Comparison of ENCODE assay signal across 22 mouse cellular contexts in the genomic region with DNA sequence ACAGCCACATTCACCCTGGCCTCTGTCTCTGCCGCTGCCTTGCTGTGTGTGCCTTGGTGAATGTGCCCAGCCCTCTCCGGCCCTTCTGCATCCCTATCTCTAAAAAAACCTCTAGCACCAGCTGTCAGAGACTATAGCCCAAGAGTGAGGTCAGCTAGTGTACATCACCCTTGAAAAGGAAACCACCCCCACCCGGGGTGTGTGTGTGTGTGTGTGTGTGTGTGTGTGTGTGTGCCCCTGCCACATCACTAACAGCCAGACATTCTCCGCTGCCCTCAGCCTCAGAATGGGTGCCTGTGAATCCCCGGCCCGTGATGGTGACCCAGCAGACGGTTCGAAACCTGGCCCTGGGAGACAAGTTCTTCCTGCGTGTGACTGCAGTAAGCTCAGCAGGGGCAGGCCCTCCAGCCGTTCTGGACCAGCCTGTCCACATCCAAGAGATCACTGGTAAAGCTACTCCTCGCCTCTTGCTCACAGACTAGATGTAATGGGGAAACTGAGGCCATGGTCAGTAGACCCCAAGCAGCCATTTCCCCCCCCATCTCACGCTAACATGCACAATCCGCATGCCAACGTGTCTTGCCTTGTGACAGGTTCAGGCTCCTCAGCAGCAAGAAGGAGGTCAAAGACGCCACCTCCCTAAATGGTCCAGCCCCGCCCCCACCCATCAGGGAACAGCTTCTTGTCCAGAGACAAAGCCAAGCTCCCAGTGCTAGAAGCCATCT. TPM values are rescaled to one million over a fixed set of nuclear protein-coding genes. Genes with fewer than 3 reads are reported as not detected.
DNase-seq lines count a peak whose midpoint lies in the region; ATAC-seq and TF ChIP-seq lines count a peak whose summit lies in the region.
"Had no signal": no experiment of that assay in that cellular context is flagged by ENCODE, and none has a peak within 500 bp of the region (broad histone marks: within the 10 kb centered on the region; RNA-seq: fewer than 3 reads in every experiment).

No protein-coding gene starts in this region.

- H3K4me2 ChIP-seq in heart, embryonic 12.5 days: no peak overlapping the region
- H3K4me2 ChIP-seq in embryonic facial prominence, embryonic 15.5 days (replicated peaks): no peak overlapping the region
- H3K4me2 ChIP-seq: embryonic facial prominence, embryonic 12.5 days; forebrain, embryonic 12.5 days; lung, embryonic 15.5 days; neural tube, embryonic 13.5 days had no signal

- H3K79me2 ChIP-seq in heart, adult 2 months (replicated peaks; ENCODE audit: control insufficient read depth, insufficient read depth, low read length): no peaks in the 10 kb centered on the region
- H3K79me2 ChIP-seq in C2C12 (ENCODE audit: control insufficient read depth, insufficient read depth): no peaks in the 10 kb centered on the region

- TF ChIP-seq POLR2A in heart, adult 2 months (IDR thresholded peaks at IDR 0.05; ENCODE audit: insufficient read depth, low read depth, low read length): no peak

- no peaks in the 10 kb centered on the region for H3K36me3 ChIP-seq in heart, embryonic 12.5 days
- H3K36me3 ChIP-seq in heart, adult 2 months (ENCODE audit: control insufficient read depth, insufficient read depth, low read length): no peaks in the 10 kb centered on the region
- H3K36me3 ChIP-seq in C2C12 (ENCODE audit: control insufficient read depth, insufficient read depth): no peaks in the 10 kb centered on the region
- H3K36me3 ChIP-seq in embryonic facial prominence, embryonic 15.5 days: no peaks in the 10 kb centered on the region
- H3K36me3 ChIP-seq: embryonic facial prominence, embryonic 12.5 days; forebrain, embryonic 12.5 days; lung, embryonic 15.5 days; neural tube, embryonic 13.5 days had no signal

- peaks cover 16% of the 10 kb centered on the region; the same call in 1 of the 2 replicates for H3K27me3 ChIP-seq in heart, embryonic 12.5 days (replicated peaks)
- no peaks in the 10 kb centered on the region for H3K27me3 ChIP-seq in heart, adult 2 months (ENCODE audit: control insufficient read depth, insufficient read depth, low read length)
- no peaks in the 10 kb centered on the region for H3K27me3 ChIP-seq in C2C12 (ENCODE audit: control insufficient read depth, insufficient read depth, insufficient read length)
- H3K27me3 ChIP-seq in embryonic facial prominence, embryonic 15.5 days: no peaks in the 10 kb centered on the region
- H3K27me3 ChIP-seq: embryonic facial prominence, embryonic 12.5 days; forebrain, embryonic 12.5 days; lung, embryonic 15.5 days; neural tube, embryonic 13.5 days had no signal

- TF ChIP-seq EP300 in heart, adult 2 months (IDR thresholded peaks at IDR 0.05; ENCODE audit: insufficient read depth, low read depth, low read length): no peak

- H3ac ChIP-seq in C2C12 (ENCODE audit: control insufficient read depth, insufficient read length, low read depth): no peak overlapping the region

- no peak for ATAC-seq in cerebellum, adult (ENCODE audit: insufficient number of reproducible peaks, low FRiP score, low TSS enrichment)
- ATAC-seq in heart, embryonic 12.5 days (ENCODE audit: insufficient number of reproducible peaks, low FRiP score): no peak
- ATAC-seq in embryonic facial prominence, embryonic 15.5 days (ENCODE audit: insufficient number of reproducible peaks, low FRiP score, low TSS enrichment, low read depth): no peak

- no peak overlapping the region for H3K4me3 ChIP-seq in heart, embryonic 12.5 days
- H3K4me3 ChIP-seq in heart, adult 2 months: no peak overlapping the region
- H3K4me3 ChIP-seq in C2C12 (ENCODE audit: insufficient read depth, poor library complexity, severe bottlenecking): no peak overlapping the region
- H3K4me3 ChIP-seq in embryonic facial prominence, embryonic 15.5 days (replicated peaks): peak overlapping the region; percentile 12; the same call in 1 of the 2 replicates
- H3K4me3 ChIP-seq: embryonic facial prominence, embryonic 12.5 days; forebrain, embryonic 12.5 days; lung, embryonic 15.5 days; neural tube, embryonic 13.5 days had no signal

- intact Hi-C loops in heart, adult 2 months (cut with DNase I): loop anchor here (5.0 kb wide), 1 partner anchor 128 kb away; no protein-coding TSS in a partner anchor

- 55% methylated on average over 16 of the region's 16 CpGs for WGBS in heart, embryonic 12.5 days
- 73% methylated on average over 16 of the region's 16 CpGs for WGBS in heart, adult 2 months
- WGBS in embryonic facial prominence, embryonic 15.5 days: 62% methylated on average over 16 of the region's 16 CpGs

- DNase-seq in cerebellum, adult 9-11 months: peak; percentile 49
- DNase-seq in heart, adult 2 months: no peak
- DNase-seq in T-cell, adult 2 months (ENCODE audit: low spot score): no peak
- no peak for DNase-seq in kidney, postnatal 36 days
- DNase-seq: adrenal gland, adult 8-10 months; B cell, adult 2 months; cerebellum, postnatal 14 days; heart, postnatal 14 days; kidney, adult 8-10 months; kidney, postnatal 4 days; right cerebral cortex, postnatal 4 days had no signal

- H3K27ac ChIP-seq in heart, embryonic 12.5 days (ENCODE audit: poor library complexity, severe bottlenecking): peak overlapping the region; percentile 76; the same call in 1 of the 2 replicates
- H3K27ac ChIP-seq in heart, adult 2 months: no peak overlapping the region
- H3K27ac ChIP-seq in embryonic facial prominence, embryonic 15.5 days (replicated peaks): peak overlapping the region; percentile 17; the same call in 1 of the 2 replicates
- H3K27ac ChIP-seq: embryonic facial prominence, embryonic 12.5 days; forebrain, embryonic 12.5 days; lung, embryonic 15.5 days; neural tube, embryonic 13.5 days had no signal

- no peak overlapping the region for H3K9ac ChIP-seq in heart, embryonic 12.5 days
- no peak overlapping the region for H3K9ac ChIP-seq in heart, adult 2 months (ENCODE audit: low read depth, low read length)
- H3K9ac ChIP-seq in embryonic facial prominence, embryonic 15.5 days: no peak overlapping the region
- H3K9ac ChIP-seq: forebrain, embryonic 12.5 days; lung, embryonic 15.5 days; neural tube, embryonic 13.5 days had no signal

- no peaks in the 10 kb centered on the region for H3K9me3 ChIP-seq in heart, embryonic 12.5 days (replicated peaks)
- H3K9me3 ChIP-seq in embryonic facial prominence, embryonic 15.5 days (replicated peaks): no peaks in the 10 kb centered on the region
- H3K9me3 ChIP-seq: embryonic facial prominence, embryonic 12.5 days; forebrain, embryonic 12.5 days; lung, embryonic 15.5 days; neural tube, embryonic 13.5 days had no signal

- H3K79me3 ChIP-seq in C2C12 (ENCODE audit: low read depth): no peaks in the 10 kb centered on the region

- peaks cover 40% of the 10 kb centered on the region for H3K4me1 ChIP-seq in heart, embryonic 12.5 days (replicated peaks)
- H3K4me1 ChIP-seq in heart, adult 2 months (ENCODE audit: control insufficient read depth, insufficient read depth, low read length): peaks cover 5% of the 10 kb centered on the region
- H3K4me1 ChIP-seq in embryonic facial prominence, embryonic 15.5 days: peaks cover 36% of the 10 kb centered on the region

- TF ChIP-seq CTCF in heart, adult 2 months (IDR thresholded peaks at IDR 0.05): no peak
- TF ChIP-seq CTCF in C2C12 (IDR thresholded peaks at IDR 0.05; ENCODE audit: control insufficient read depth, insufficient read depth, insufficient read length): no peak

TF ChIP-seq in C2C12, 6 proteins besides CTCF, POLR2A, EP300 and RAD21:
- TF ChIP-seq CEBPB (IDR thresholded peaks at IDR 0.05; ENCODE audit: low read depth): no peak
- no peak for TF ChIP-seq FOSL1 (IDR thresholded peaks at IDR 0.05; ENCODE audit: insufficient read depth, low read length, poor library complexity, severe bottlenecking)
- TF ChIP-seq MYOD1 (IDR thresholded peaks at IDR 0.05; ENCODE audit: control insufficient read depth, insufficient read length, low read depth): peak; percentile 47

RNA-seq across cellular contexts. Expression of gene Mybph, which starts 1.2 kb away (rescaled TPM):
- polyA plus RNA-seq in heart, embryonic 12.5 days (2016; fragmentation: Nextera tagmentation; extraction: Ambion mirVana): 0.39 and 0.54 TPM in 2 replicates
- total RNA-seq in heart, adult 2 months (2021): not detected
- polyA plus RNA-seq in heart, adult 2 months (2012; rRNA removed): 0.16 and 0.18 TPM in 2 replicates
- 1.4 TPM for polyA plus RNA-seq in C2C12 (2012; fragmentation: generic; extraction: Trizol)
- polyA plus RNA-seq in embryonic facial prominence, embryonic 15.5 days (2015; fragmentation: Nextera tagmentation; extraction: Ambion mirVana): 102 and 127 TPM in 2 replicates
- total RNA-seq: ES-E14; heart, postnatal 14 days; liver, adult 2 months had no signal
- polyA plus RNA-seq: liver, adult 2 months had no signal

RNA-seq across cellular contexts. Expression of gene Chil1, which starts 12.5 kb away (rescaled TPM):
- 1.2 and 1.3 TPM in 2 replicates for polyA plus RNA-seq in heart, embryonic 12.5 days (2016; fragmentation: Nextera tagmentation; extraction: Ambion mirVana)
- under 1 TPM; 0.94 to 0.96 TPM for total RNA-seq in heart, adult 2 months (2021)
- 1.7 and 2.7 TPM in 2 replicates for polyA plus RNA-seq in heart, adult 2 months (2012; rRNA removed)
- 0.08 TPM for polyA plus RNA-seq in C2C12 (2012; fragmentation: generic; extraction: Trizol)
- polyA plus RNA-seq in embryonic facial prominence, embryonic 15.5 days (2015; fragmentation: Nextera tagmentation; extraction: Ambion mirVana): 22.8 and 30.2 TPM in 2 replicates

RNA-seq across cellular contexts. Expression of gene Adora1, which starts 40.8 kb away (rescaled TPM):
- 7.3 and 9.3 TPM in 2 replicates for polyA plus RNA-seq in heart, embryonic 12.5 days (2016; fragmentation: Nextera tagmentation; extraction: Ambion mirVana)
- total RNA-seq in heart, adult 2 months (2021): 10 to 100 TPM in 1 of 2 experiments, 1 to 10 TPM in 1; 9.6 to 15.0 TPM
- polyA plus RNA-seq in heart, adult 2 months (2012; rRNA removed): 18.6 and 19.4 TPM in 2 replicates
- polyA plus RNA-seq in C2C12 (2012; fragmentation: generic; extraction: Trizol): 0.05 TPM
- polyA plus RNA-seq in embryonic facial prominence, embryonic 15.5 days (2015; fragmentation: Nextera tagmentation; extraction: Ambion mirVana): 3.8 and 4.1 TPM in 2 replicates
- total RNA-seq: megakaryocyte progenitor cell, adult 5-6 weeks had no signal

Comparison
In these comparisons a context has a peak if more than half of its experiments do, and no peak if none do; other contexts are left out.
1. RNA of gene Mybph, which starts 1.2 kb away (polyA plus RNA-seq): 102 to 127 TPM in embryonic facial prominence, embryonic 15.5 days; 1.4 TPM in C2C12 (single experiment), 0.39 to 0.54 TPM in heart, embryonic 12.5 days and 0.16 to 0.18 TPM in heart, adult 2 months; every median in the first group is over 10 times any median in the second.